Mouse (Mus musculus) CH12.LX (cell line): ENCODE results near the gene Tlr9. TPM values are rescaled to one million over a fixed set of nuclear protein-coding genes. Genes with fewer than 3 reads are reported as not detected.

Experiments used
- DNase-seq: peaks from one replicate; pipeline ENCODE4 v3.0.0-alpha.2; 2013; ENCODE audit errors: extremely low read depth
- H3K27ac ChIP-seq: 2 replicates; pipeline ENCODE4 v1.5.1; 2012; ENCODE audit warnings: low read depth, mild to moderate bottlenecking, control low read depth, moderate library complexity; ENCODE audit not compliant: insufficient read depth
- H3K27me3 ChIP-seq: replicated peaks from 2 replicates; pipeline ENCODE3; 2012; ENCODE audit warnings: inconsistent platforms
- H3K36me3 ChIP-seq, 2 experiments: replicated peaks in 1 of 2; 2 replicates each; pipeline versions ENCODE3 to v1.6.1; 2012; ENCODE audit warnings: inconsistent platforms in 1 of 2, low read length in 1 of 2, mild to moderate bottlenecking in 1 of 2, mixed read lengths in 1 of 2, moderate library complexity in 1 of 2; ENCODE audit not compliant: control insufficient read depth in 1 of 2, insufficient read depth in 1 of 2
- H3K4me1 ChIP-seq, 2 experiments: 2 replicates each; pipeline ENCODE4 v1.6.1; 2012; ENCODE audit warnings: inconsistent platforms in 1 of 2, moderate library complexity in 1 of 2; ENCODE audit not compliant: insufficient read depth in 2 of 2, control insufficient read depth in 1 of 2
- H3K4me2 ChIP-seq: 2 replicates; pipeline ENCODE4 v1.6.1; 2012; ENCODE audit warnings: low read depth, mild to moderate bottlenecking, control low read depth; ENCODE audit not compliant: poor library complexity, insufficient read depth, severe bottlenecking
- H3K4me3 ChIP-seq, 3 experiments: fragments of 150-350 bp in 1 of 3; sonication (generic) in 1 of 3; replicated peaks in 1 of 3; 2 replicates each; pipeline versions ENCODE3 to v1.5.1; 2011 to 2012; ENCODE audit warnings: low read depth in 2 of 3, low read length in 2 of 3, mild to moderate bottlenecking in 2 of 3, moderate library complexity in 2 of 3, control low read depth in 1 of 3, improper control_type of control experiment in 1 of 3, inconsistent platforms in 1 of 3, mixed read lengths in 1 of 3; ENCODE audit not compliant: poor library complexity in 1 of 3
- H3K79me2 ChIP-seq: replicated peaks from 2 replicates; pipeline ENCODE4 v1.6.1; 2012; ENCODE audit warnings: mild to moderate bottlenecking, moderate library complexity; ENCODE audit not compliant: control insufficient read depth, poor library complexity, insufficient read depth, severe bottlenecking; ENCODE audit errors: extremely low read depth
- H3K9ac ChIP-seq: 2 replicates; pipeline ENCODE4 v1.6.1; 2012; ENCODE audit warnings: low read depth, mild to moderate bottlenecking, control low read depth, moderate library complexity; ENCODE audit not compliant: insufficient read depth
- H3K9me3 ChIP-seq: replicated peaks from 2 replicates; pipeline ENCODE3; 2012; ENCODE audit warnings: low read length, inconsistent platforms, mixed read lengths
- BHLHE40 ChIP-seq: IDR thresholded peaks from 2 replicates; pipeline ENCODE4 v1.6.1; 2011; ENCODE audit warnings: mild to moderate bottlenecking, low read depth, low read length, improper control_type of control experiment
- CHD1 ChIP-seq: IDR thresholded peaks from 2 replicates; pipeline ENCODE4 v1.6.1; 2012; ENCODE audit warnings: low read depth, low read length, improper control_type of control experiment, inconsistent platforms
- CHD2 ChIP-seq: IDR thresholded peaks from 2 replicates; pipeline ENCODE4 v1.6.1; 2011; ENCODE audit warnings: low read length, improper control_type of control experiment
- CTCF ChIP-seq, 2 experiments: IDR thresholded peaks in 1 of 2; conservative IDR thresholded peaks in 1 of 2; 2 replicates each; pipeline ENCODE4 v1.5.1; 2011 to 2012; ENCODE audit warnings: low read depth in 2 of 2, low read length in 2 of 2, improper control_type of control experiment in 1 of 2, inconsistent platforms in 1 of 2, mild to moderate bottlenecking in 1 of 2, moderate library complexity in 1 of 2
- E2F4 ChIP-seq: IDR thresholded peaks from 2 replicates; pipeline ENCODE4 v1.6.1; 2011; ENCODE audit warnings: low read depth, low read length, improper control_type of control experiment; ENCODE audit not compliant: insufficient replicate concordance
- ELF1 ChIP-seq: IDR thresholded peaks from 2 replicates; pipeline ENCODE4 v1.6.1; 2014; ENCODE audit warnings: low read depth, mild to moderate bottlenecking, inconsistent platforms, low read length, improper control_type of control experiment
- IRF4 ChIP-seq: IDR thresholded peaks from 2 replicates; pipeline ENCODE4 v1.6.1; 2014; ENCODE audit warnings: low read depth, mild to moderate bottlenecking, inconsistent platforms, low read length, improper control_type of control experiment
- JUN ChIP-seq: IDR thresholded peaks from 2 replicates; pipeline ENCODE4 v1.6.1; 2011; ENCODE audit warnings: low read depth, mild to moderate bottlenecking, low read length, improper control_type of control experiment, moderate library complexity; ENCODE audit not compliant: insufficient read depth
- MAFK ChIP-seq: IDR thresholded peaks from 2 replicates; pipeline ENCODE4 v1.6.1; 2011; ENCODE audit warnings: low read length, improper control_type of control experiment; ENCODE audit not compliant: insufficient replicate concordance
- MAX ChIP-seq: IDR thresholded peaks from 2 replicates; pipeline ENCODE4 v1.6.1; 2011; ENCODE audit warnings: low read length, improper control_type of control experiment
- MXI1 ChIP-seq: IDR thresholded peaks from 2 replicates; pipeline ENCODE4 v1.6.1; 2011; ENCODE audit warnings: mild to moderate bottlenecking, low read depth, low read length, improper control_type of control experiment
- MYC ChIP-seq: IDR thresholded peaks from 2 replicates; pipeline ENCODE4 v1.6.1; 2011; ENCODE audit warnings: low read depth, mild to moderate bottlenecking, improper control_type of control experiment, low read length
- NELFE ChIP-seq: IDR thresholded peaks from 2 replicates; pipeline ENCODE4 v1.6.1; 2011; ENCODE audit warnings: low read depth, low read length, improper control_type of control experiment
- NRF1 ChIP-seq: IDR thresholded peaks from 2 replicates; pipeline ENCODE4 v1.6.1; 2014; ENCODE audit warnings: low read depth, mild to moderate bottlenecking, inconsistent platforms, low read length, improper control_type of control experiment, moderate library complexity
- POLR2A ChIP-seq: IDR thresholded peaks from 2 replicates; pipeline ENCODE4 v1.6.1; 2011; ENCODE audit warnings: low read depth, mild to moderate bottlenecking, improper control_type of control experiment, low read length
- RAD21 ChIP-seq: IDR thresholded peaks from 2 replicates; pipeline ENCODE4 v1.6.1; 2011; ENCODE audit warnings: low read depth, mild to moderate bottlenecking, low read length, improper control_type of control experiment, moderate library complexity
- RCOR1 ChIP-seq: conservative IDR thresholded peaks from 2 replicates; pipeline ENCODE4 v1.6.1; 2012; ENCODE audit warnings: low read depth, mild to moderate bottlenecking, inconsistent platforms, low read length, improper control_type of control experiment
- SIN3A ChIP-seq: IDR thresholded peaks from 2 replicates; pipeline ENCODE4 v1.6.1; 2012; ENCODE audit warnings: low read length, improper control_type of control experiment, inconsistent platforms
- TCF12 ChIP-seq: IDR thresholded peaks from 2 replicates; pipeline ENCODE4 v1.6.1; 2014; ENCODE audit warnings: low read depth, mild to moderate bottlenecking, inconsistent platforms, low read length, improper control_type of control experiment
- UBTF ChIP-seq: IDR thresholded peaks from 2 replicates; pipeline ENCODE4 v1.6.1; 2012; ENCODE audit warnings: low read depth, mild to moderate bottlenecking, inconsistent platforms, low read length, improper control_type of control experiment, moderate library complexity
- USF1 ChIP-seq: IDR thresholded peaks from 2 replicates; pipeline ENCODE4 v1.6.1; 2014; ENCODE audit warnings: low read depth, mild to moderate bottlenecking, inconsistent platforms, low read length, improper control_type of control experiment
- USF2 ChIP-seq: conservative IDR thresholded peaks from 2 replicates; pipeline ENCODE4 v1.6.1; 2011; ENCODE audit warnings: low read depth, low read length, improper control_type of control experiment
- ZC3H11A ChIP-seq: IDR thresholded peaks from 2 replicates; pipeline ENCODE4 v1.6.1; 2012; ENCODE audit warnings: low read depth, mild to moderate bottlenecking, inconsistent platforms, low read length, improper control_type of control experiment
- ZKSCAN1 ChIP-seq: IDR thresholded peaks from 2 replicates; pipeline ENCODE4 v1.6.1; 2012; ENCODE audit warnings: low read depth, inconsistent platforms, low read length, improper control_type of control experiment, borderline replicate concordance
- ZMIZ1 ChIP-seq: IDR thresholded peaks from 2 replicates; pipeline ENCODE4 v1.6.1; 2012; ENCODE audit warnings: low read depth, mild to moderate bottlenecking, inconsistent platforms, low read length, improper control_type of control experiment
- dilution Hi-C: fragments of 300-500 bp; cut with MboI; formaldehyde crosslinking; loops from 2 replicates; pipeline ENCODE4 v1.14.3; 2020; ENCODE audit warnings: low sequenced_read_pairs; ENCODE audit not compliant: extremely low pct_unique_long_range_greater_than_20kb, extremely low pct_ligation_motif_present
- in situ Hi-C: fragments of 300-500 bp; cut with MboI; formaldehyde crosslinking; loops from 3 replicates; pipeline ENCODE4 v1.14.3; 2019; ENCODE audit warnings: low sequenced_read_pairs, low pct_ligation_motif_present, low pct_unique_long_range_greater_than_20kb, mixed read lengths
- polyA plus RNA-seq: library from polyadenylated mRNA; unstranded; fragments of >175 nt; gene quantifications from 2 replicates; pipeline ENCODE4 v1.2.1, GENCODE M21; 2012; ENCODE audit warnings: low read depth; ENCODE audit not compliant: insufficient read length
- total RNA-seq, 2 experiments: library from RNA; depleted of rRNA; stranded (reverse); fragments of 300-350 nt in 1 of 2; fragments of >200 nt in 1 of 2; gene quantifications; 2 replicates each; pipeline ENCODE4 v1.2.3; 2012 to 2014

Tlr9 gene
- total and polyA plus RNA-seq, 3 experiments, result 1.0 to 12.5 (median 1.4) TPM

DNA sequence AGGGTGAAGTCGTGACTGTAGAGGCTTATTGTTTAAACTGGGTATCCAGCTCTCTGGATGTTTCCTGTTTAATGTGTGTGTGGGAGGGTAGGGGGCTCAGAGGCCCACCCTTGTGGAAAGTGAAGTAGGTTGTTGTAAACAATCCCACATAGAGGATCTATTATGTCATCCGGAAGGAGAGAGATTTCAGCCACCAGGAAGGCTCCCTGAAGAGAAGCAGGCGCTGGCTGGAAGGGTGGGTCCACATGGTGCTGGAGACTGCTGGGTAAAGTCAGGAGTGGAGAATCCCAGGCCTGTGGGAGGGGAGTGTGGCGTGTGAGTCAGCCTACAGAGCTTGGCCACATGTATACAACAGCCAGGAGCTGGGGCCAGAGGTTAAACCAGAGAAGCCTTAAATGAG, 27.8 kb downstream of the Tlr9 start:
- no peak for DNase-seq
- dilution Hi-C loops, result no loop called here
- peaks cover 2 to 21% of the 10 kb centered on the region in 2 experiments; a peak in 2 of 4 replicates for H3K4me1 ChIP-seq

DNA sequence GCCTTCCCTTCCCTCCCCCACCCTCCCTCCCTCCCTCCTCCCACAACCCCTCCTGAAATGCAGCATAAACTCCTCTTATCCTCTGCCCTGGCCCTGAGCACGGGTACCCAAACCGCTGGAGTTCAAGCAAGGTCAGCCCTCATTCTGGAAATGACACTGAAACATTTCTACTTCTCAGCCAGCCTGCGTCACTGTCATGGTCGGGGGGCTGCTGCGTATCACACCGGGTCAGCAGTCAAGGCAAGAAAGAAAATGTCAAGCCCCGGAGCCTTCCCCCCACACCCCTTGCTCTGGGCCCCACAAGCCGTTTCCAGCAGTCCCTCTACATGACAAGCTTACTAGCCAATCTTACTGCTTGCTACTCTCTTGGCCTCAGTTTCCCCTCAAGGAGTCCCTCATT, 28.7 kb downstream of the Tlr9 start:
- Histone ChIP-seq H3K79me2 (peaks cover 9% of the 10 kb centered on the region; the same call in 1 of the 2 replicates), H3K4me1 (peaks cover 2 to 18% of the 10 kb centered on the region in 2 experiments; a peak in 2 of 4 replicates), H3K36me3 (peaks cover 0 to 7% of the 10 kb centered on the region in 2 experiments), H3K9me3 (no peaks in the 10 kb centered on the region), H3K9ac (no peak overlapping the region), H3K27ac (no peak overlapping the region), H3K27me3 (no peaks in the 10 kb centered on the region), H3K4me2 (no peak overlapping the region), H3K4me3 (no peak overlapping the region)
- dilution Hi-C loops, result no loop called here
- in situ Hi-C loops, result no loop called here
- no peak for DNase-seq
- TF ChIP-seq CHD2 (no peak), CTCF (conservative IDR thresholded peaks at IDR 0.05 in 1 of 2, IDR thresholded peaks at IDR 0.05 in 1 of 2; ENCODE audit: low read depth in 2 of 2, low read length in 2 of 2) (no peak), RAD21 (no peak), RCOR1 (no peak), CHD1 (no peak), NELFE (no peak), POLR2A (no peak), USF2 (no peak), TCF12 (no peak), MAFK (no peak), MYC (no peak)

More for the DNA sequence above, 27.8 kb downstream of the Tlr9 start:
- no peak for TF ChIP-seq RAD21
- no peak for TF ChIP-seq BHLHE40
- no peak for TF ChIP-seq JUN
- H3K79me2 ChIP-seq, result peaks cover 10% of the 10 kb centered on the region; the same call in 1 of the 2 replicates
- in situ Hi-C loops, result no loop called here
- H3K9ac ChIP-seq, result no peak overlapping the region
- peaks cover 2 to 10% of the 10 kb centered on the region in 2 experiments for H3K36me3 ChIP-seq
- no peaks in the 10 kb centered on the region for H3K27me3 ChIP-seq
- no peak overlapping the region for H3K4me2 ChIP-seq
- no peak overlapping the region for H3K27ac ChIP-seq
- H3K9me3 ChIP-seq, result no peaks in the 10 kb centered on the region
- H3K4me3 ChIP-seq, result no peak overlapping the region

DNA sequence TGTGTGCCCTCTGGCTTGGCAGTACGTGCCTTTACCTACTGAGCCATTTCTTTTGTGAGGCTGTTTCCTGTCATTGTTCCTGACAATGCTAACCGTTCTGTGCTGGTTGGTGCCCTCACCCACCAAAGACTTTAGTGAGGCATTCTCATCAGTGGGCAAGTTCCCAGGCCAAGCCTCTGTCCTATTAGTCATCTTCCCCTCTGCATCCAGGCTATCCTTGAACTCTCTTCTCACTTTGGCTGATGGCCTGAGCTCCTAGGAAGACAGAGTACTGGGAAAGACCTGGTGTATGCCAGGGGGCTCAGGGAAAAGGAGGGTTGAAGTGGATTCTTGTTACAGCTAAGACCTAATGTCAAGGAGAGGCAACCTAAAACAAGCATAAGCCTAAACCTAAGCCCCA, 31.6 kb downstream of the Tlr9 start:
- in situ Hi-C loops, result no loop called here

More for the DNA sequence above, 31.6 kb downstream of the Tlr9 start:
- H3K9ac ChIP-seq, result no peak overlapping the region
- no peak for DNase-seq
- H3K36me3 ChIP-seq, result peaks cover 0 to 6% of the 10 kb centered on the region in 2 experiments
- no peak overlapping the region for H3K27ac ChIP-seq
- no peaks in the 10 kb centered on the region for H3K79me2 ChIP-seq
- H3K9me3 ChIP-seq, result no peaks in the 10 kb centered on the region
- H3K4me2 ChIP-seq, result no peak overlapping the region
- H3K4me1 ChIP-seq, result no peaks in the 10 kb centered on the region
- H3K27me3 ChIP-seq, result peaks cover 3% of the 10 kb centered on the region
- dilution Hi-C loops, result no loop called here
- H3K4me3 ChIP-seq, result no peak overlapping the region
- TF ChIP-seq ZC3H11A (no peak), MAFK (no peak), MAX (no peak), BHLHE40 (no peak), UBTF (no peak), ZMIZ1 (no peak), ZKSCAN1 (no peak), SIN3A (no peak), NELFE (no peak), NRF1 (no peak), JUN (no peak), MXI1 (no peak), CHD2 (no peak), USF1 (no peak), E2F4 (no peak), ELF1 (no peak), IRF4 (no peak)
